Mouse (Mus musculus) ES-Bruce4 (cell line): ENCODE results near the gene Marcksl1. TPM values are rescaled to one million over a fixed set of nuclear protein-coding genes. Genes with fewer than 3 reads are reported as not detected.

Experiments used
- H3K27ac ChIP-seq: 2 replicates; pipeline ENCODE4 v1.5.1; 2012; ENCODE audit warnings: low read length, inconsistent platforms; ENCODE audit not compliant: insufficient read depth
- H3K27me3 ChIP-seq: 2 replicates; pipeline ENCODE4 v1.6.1; 2012; ENCODE audit warnings: mild to moderate bottlenecking, low read length, inconsistent platforms; ENCODE audit not compliant: control insufficient read depth, poor library complexity, insufficient read depth, severe bottlenecking
- H3K36me3 ChIP-seq: 2 replicates; pipeline ENCODE4 v1.6.1; 2012; ENCODE audit warnings: inconsistent platforms, mild to moderate bottlenecking, low read length, moderate library complexity; ENCODE audit not compliant: control insufficient read depth, poor library complexity, insufficient read depth, severe bottlenecking
- H3K4me1 ChIP-seq: one replicate; pipeline ENCODE4 v1.8.1; 2011; ENCODE audit warnings: low read length; ENCODE audit not compliant: control insufficient read depth, insufficient read depth
- H3K4me3 ChIP-seq: 2 replicates; pipeline ENCODE4 v1.5.1; 2011; ENCODE audit warnings: low read depth, mild to moderate bottlenecking, low read length
- H3K9ac ChIP-seq: 2 replicates; pipeline ENCODE4 v1.6.1; 2012; ENCODE audit warnings: low read depth, mild to moderate bottlenecking, inconsistent platforms; ENCODE audit not compliant: poor library complexity, severe bottlenecking
- H3K9me3 ChIP-seq: replicated peaks from 2 replicates; pipeline ENCODE4 v1.6.1; 2012; ENCODE audit warnings: mild to moderate bottlenecking, low read length, inconsistent platforms; ENCODE audit not compliant: control insufficient read depth, poor library complexity, insufficient read depth, severe bottlenecking
- CTCF ChIP-seq: IDR thresholded peaks from one replicate; pipeline ENCODE4 v1.8.1; 2011; ENCODE audit warnings: low read depth, low read length
- EP300 ChIP-seq: IDR thresholded peaks from 2 replicates; pipeline ENCODE4 v1.6.1; 2011; ENCODE audit warnings: low read depth, low read length; ENCODE audit not compliant: insufficient read depth
- POLR2A ChIP-seq: IDR thresholded peaks from one replicate; pipeline ENCODE4 v1.8.1; 2011; ENCODE audit warnings: low read length; ENCODE audit not compliant: insufficient read depth
- polyA plus RNA-seq: library from polyadenylated mRNA; stranded (reverse); fragments of >200 nt; gene quantifications from 2 replicates; pipeline ENCODE4 v1.2.4, GENCODE M21; 2011; ENCODE audit warnings: low read depth; ENCODE audit not compliant: missing spikeins, insufficient read depth, insufficient read length

Gene Marcksl1
- polyA plus RNA-seq, 1 experiment, result 379 TPM

DNA sequence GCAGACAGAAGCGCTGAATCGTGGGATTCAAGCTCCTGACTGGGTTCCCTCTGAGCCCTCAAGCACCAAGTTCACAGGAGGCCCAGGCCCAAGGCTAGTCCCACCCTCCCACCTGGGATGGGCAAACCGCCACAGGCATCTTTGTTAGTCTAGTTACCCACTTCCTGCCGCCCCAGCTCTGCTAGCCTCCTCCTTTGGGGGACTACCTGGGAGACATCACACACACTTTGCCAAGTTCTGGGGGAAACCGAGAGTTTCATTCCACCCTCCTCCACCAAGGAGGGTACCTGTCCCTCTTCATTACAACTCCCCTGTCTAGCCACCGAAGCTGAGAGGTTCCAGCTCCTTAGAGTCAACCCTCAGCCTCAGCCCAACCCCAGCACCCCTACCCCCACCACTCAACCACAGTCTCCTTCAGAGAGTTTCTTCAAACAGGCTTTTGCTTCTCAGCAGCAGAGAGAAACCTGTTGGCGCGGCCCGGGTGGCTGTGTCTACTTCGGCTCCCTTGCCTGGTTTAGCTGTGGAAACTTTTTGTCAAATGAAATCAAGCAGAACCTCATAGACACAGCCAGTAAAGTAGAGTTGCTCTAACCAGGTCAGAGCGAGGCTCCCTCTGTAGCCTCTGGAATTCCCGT, 45.1 kb downstream of the Marcksl1 start:
- no peak overlapping the region for H3K27ac ChIP-seq
- no peak for TF ChIP-seq POLR2A
- no peak overlapping the region for H3K9ac ChIP-seq
- no peak overlapping the region for H3K4me3 ChIP-seq
- H3K27me3 ChIP-seq, result no peaks in the 10 kb centered on the region
- H3K36me3 ChIP-seq, result no peaks in the 10 kb centered on the region
- H3K4me1 ChIP-seq, result no peaks in the 10 kb centered on the region
- no peaks in the 10 kb centered on the region for H3K9me3 ChIP-seq

DNA sequence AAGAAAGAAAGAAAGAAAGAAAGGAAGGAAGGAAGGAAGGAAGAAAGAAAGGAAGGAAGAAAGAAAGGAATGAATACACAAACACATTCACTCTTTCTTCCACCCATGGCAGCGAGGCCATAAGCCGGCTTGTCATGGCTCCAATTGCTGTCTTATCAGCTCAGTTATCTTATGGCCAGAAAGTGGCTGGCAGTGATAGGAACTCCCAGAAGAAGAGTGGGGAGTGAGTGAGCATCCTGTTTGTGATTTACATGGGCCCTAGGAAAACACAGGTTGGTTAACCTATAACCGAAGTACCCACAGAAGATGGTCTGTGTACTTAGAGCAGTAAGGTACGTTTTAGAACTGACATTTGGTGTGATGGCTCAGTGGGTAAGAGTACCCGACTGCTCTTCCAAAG, 47.8 kb downstream of the Marcksl1 start:
- no peak for TF ChIP-seq EP300
- no peak for TF ChIP-seq POLR2A
- no peak for TF ChIP-seq CTCF
- no peaks in the 10 kb centered on the region for H3K27me3 ChIP-seq
- no peaks in the 10 kb centered on the region for H3K9me3 ChIP-seq
- no peak overlapping the region for H3K9ac ChIP-seq
- no peaks in the 10 kb centered on the region for H3K4me1 ChIP-seq
- H3K4me3 ChIP-seq, result no peak overlapping the region
- H3K36me3 ChIP-seq, result no peaks in the 10 kb centered on the region
- no peak overlapping the region for H3K27ac ChIP-seq

DNA sequence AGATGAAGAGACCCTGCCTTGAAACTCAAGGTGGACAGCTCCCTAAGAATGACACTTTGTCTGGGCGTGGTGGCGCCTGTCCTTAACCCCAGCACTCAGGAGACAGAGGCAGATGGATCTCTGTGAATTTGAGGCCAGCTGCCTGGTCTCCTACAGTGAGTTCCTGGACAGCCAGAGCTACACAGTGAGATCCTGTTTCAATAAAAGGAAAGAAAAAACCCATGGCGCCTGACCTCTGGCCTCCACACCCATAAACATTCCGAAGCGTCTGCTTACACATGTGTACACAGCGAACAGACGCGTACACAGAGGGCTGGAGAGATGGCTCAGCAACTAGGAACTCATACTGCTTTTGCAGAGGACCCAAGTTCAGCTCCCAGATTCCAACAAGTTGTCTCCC, 50.3 kb downstream of the Marcksl1 start:
- no peak overlapping the region for H3K9ac ChIP-seq
- H3K9me3 ChIP-seq, result no peaks in the 10 kb centered on the region
- H3K27ac ChIP-seq, result no peak overlapping the region
- H3K4me3 ChIP-seq, result no peak overlapping the region
- H3K36me3 ChIP-seq, result no peaks in the 10 kb centered on the region
- H3K27me3 ChIP-seq, result no peaks in the 10 kb centered on the region
- TF ChIP-seq CTCF (no peak), EP300 (no peak), POLR2A (no peak)
- no peaks in the 10 kb centered on the region for H3K4me1 ChIP-seq

DNA sequence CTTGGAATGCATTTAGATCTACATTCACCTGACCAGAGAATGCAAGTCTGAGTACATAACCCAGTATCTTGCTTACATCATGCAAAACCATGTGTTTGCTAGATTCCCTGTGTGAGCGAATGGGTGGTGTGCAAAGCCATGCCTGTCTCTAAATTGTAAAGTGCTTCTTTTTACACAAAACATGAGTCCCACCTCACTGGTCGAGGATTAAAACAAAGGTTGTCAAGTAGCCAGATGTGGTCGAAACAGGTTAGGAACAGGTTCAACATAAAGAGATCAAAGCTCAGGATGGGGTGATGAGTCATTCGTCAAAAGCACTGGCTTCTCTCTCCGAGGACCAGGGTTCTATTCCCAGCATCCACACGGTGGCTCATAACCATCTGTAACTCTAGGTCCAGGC, 51.8 kb downstream of the Marcksl1 start:
- Histone ChIP-seq H3K27ac (no peak overlapping the region), H3K9me3 (no peaks in the 10 kb centered on the region), H3K4me3 (no peak overlapping the region), H3K36me3 (no peaks in the 10 kb centered on the region), H3K27me3 (no peaks in the 10 kb centered on the region), H3K9ac (no peak overlapping the region), H3K4me1 (no peaks in the 10 kb centered on the region)
- TF ChIP-seq CTCF (no peak), POLR2A (no peak), EP300 (no peak)

Other genes starting within 250 kb of the Marcksl1 start
- gene Sync, start 226.0 kb upstream of the Marcksl1 start, polyA plus RNA-seq, result 0.87 and 0.90 TPM in 2 replicates
- gene Rbbp4, start 178.2 kb upstream of the Marcksl1 start, polyA plus RNA-seq, result 375 and 419 TPM in 2 replicates
- 138 and 146 TPM in 2 replicates for gene Zbtb8os, start 177.9 kb upstream of the Marcksl1 start, polyA plus RNA-seq
- 20.7 and 21.1 TPM in 2 replicates for gene Zbtb8a, start 135.5 kb upstream of the Marcksl1 start, polyA plus RNA-seq
- 4.2 and 4.8 TPM in 2 replicates for gene Zbtb8b, start 72.7 kb upstream of the Marcksl1 start, polyA plus RNA-seq
- gene Bsdc1, start 52.0 kb upstream of the Marcksl1 start, polyA plus RNA-seq, result 31.6 and 36.4 TPM in 2 replicates
- gene Tssk3, start 22.6 kb upstream of the Marcksl1 start, polyA plus RNA-seq, result not detected in 2 replicates
- not detected in 2 replicates for gene Fam229a, start 22.4 kb upstream of the Marcksl1 start, polyA plus RNA-seq
- 301 and 304 TPM in 2 replicates for gene Hdac1, start 29.1 kb downstream of the Marcksl1 start, polyA plus RNA-seq
- gene Lck, start 60.1 kb downstream of the Marcksl1 start, polyA plus RNA-seq, result 18.7 and 20.1 TPM in 2 replicates
- gene Fam167b, start 65.0 kb downstream of the Marcksl1 start, polyA plus RNA-seq, result not detected in 2 replicates
- gene Eif3i, start 87.1 kb downstream of the Marcksl1 start, polyA plus RNA-seq, result 252 and 266 TPM in 2 replicates
- 86.6 and 94.0 TPM in 2 replicates for gene Tmem234, start 87.1 kb downstream of the Marcksl1 start, polyA plus RNA-seq
- 2.2 and 3.0 TPM in 2 replicates for gene Dcdc2b, start 100.7 kb downstream of the Marcksl1 start, polyA plus RNA-seq
- gene Iqcc, start 105.5 kb downstream of the Marcksl1 start, polyA plus RNA-seq, result 21.0 and 24.7 TPM in 2 replicates
- gene Ccdc28b, start 110.4 kb downstream of the Marcksl1 start, polyA plus RNA-seq, result 7.4 and 8.7 TPM in 2 replicates
- gene Txlna, start 127.5 kb downstream of the Marcksl1 start, polyA plus RNA-seq, result 42.3 and 44.5 TPM in 2 replicates
- gene Kpna6, start 159.2 kb downstream of the Marcksl1 start, polyA plus RNA-seq, result 107 and 130 TPM in 2 replicates
- 14.8 and 16.1 TPM in 2 replicates for gene Tmem39b, start 183.3 kb downstream of the Marcksl1 start, polyA plus RNA-seq
- gene Khdrbs1, start 228.7 kb downstream of the Marcksl1 start, polyA plus RNA-seq, result 179 and 182 TPM in 2 replicates